Mouse (Mus musculus) monocyte, adult 5-6 weeks (primary cell): ENCODE results near the gene Gm21983. TPM values are rescaled to one million over a fixed set of nuclear protein-coding genes. Genes with fewer than 3 reads are reported as not detected.
A peak's percentile ranks its signal among the peaks of the same experiment; 100 is the strongest.

Experiments
- ATAC-seq: fragments of 153-309, 156-312 bp; replicated peaks from 2 replicates; pipeline ENCODE4 v1.8.0; 2017; ENCODE audit warnings: mild to moderate bottlenecking; ENCODE audit not compliant: low TSS enrichment, insufficient number of reproducible peaks, severe bottlenecking, poor library complexity, low FRiP score
- total RNA-seq: library from RNA; stranded (forward); fragments of 200-1000, 200-491, 200-594 nt; gene quantifications from 3 replicates; pipeline ENCODE4 v1.2.3, GENCODE M21; 2017

The Gm21983 gene
- total RNA-seq, 1 experiment from 2014 or later = not detected

DNA sequence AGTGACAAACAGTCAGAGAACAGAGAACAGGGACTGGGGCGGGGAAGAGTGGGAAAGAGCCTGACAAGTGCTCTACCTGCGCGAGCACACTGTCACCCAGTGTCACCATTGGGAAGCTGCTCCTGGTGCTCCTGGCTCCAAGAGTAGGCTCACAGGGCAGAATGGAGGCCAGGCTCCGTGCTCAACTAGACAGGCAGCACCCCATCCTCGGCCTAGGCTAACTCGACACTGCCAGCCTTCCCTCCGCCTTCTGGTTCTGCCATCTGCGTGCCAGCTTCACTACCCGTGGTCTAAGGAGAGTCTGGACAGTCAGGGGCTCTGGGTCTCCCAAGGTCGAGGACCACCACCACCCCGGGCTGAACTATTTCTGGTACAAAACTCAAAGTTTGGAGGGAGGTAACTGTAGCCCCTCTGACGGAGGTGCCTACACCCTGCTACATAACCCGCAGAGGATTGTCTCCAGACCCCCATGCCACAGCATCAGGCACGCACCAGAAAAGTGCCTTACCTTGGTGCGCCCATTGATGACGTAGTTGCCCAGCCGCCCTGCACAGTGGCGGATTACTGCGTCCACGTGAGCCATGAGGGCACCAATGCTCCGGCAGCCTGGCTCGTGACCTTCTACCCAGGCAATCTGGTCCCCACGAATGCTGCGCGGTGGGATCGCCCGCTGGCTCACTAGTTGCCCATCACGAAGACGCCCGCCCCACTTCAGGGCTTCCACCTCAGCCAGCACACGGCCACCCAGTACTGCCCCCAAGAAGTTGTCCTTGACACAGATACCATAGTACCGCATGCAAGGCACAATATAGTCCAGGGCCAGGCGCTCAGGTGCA is 16.6 kb downstream of the Gm21983 start:
- no peak for ATAC-seq

DNA sequence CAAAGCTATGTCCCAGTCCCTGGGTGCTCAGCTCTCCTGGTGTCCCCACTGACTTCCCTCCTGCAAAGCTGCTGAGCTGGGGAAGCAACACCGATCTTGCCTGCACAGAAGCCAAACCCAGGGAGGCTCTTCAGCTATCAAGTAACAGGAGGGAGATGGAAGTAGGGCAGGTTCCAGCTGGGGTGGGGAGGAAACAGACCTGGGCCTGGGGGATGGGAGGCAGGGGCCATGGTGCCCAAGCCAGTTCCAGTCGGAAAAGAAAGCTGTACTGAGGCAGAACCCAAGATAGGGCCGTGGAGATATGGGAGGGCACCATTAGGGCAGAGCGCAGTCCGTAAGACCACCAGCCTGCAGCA is 17.5 kb downstream of the Gm21983 start:
- no peak for ATAC-seq

DNA sequence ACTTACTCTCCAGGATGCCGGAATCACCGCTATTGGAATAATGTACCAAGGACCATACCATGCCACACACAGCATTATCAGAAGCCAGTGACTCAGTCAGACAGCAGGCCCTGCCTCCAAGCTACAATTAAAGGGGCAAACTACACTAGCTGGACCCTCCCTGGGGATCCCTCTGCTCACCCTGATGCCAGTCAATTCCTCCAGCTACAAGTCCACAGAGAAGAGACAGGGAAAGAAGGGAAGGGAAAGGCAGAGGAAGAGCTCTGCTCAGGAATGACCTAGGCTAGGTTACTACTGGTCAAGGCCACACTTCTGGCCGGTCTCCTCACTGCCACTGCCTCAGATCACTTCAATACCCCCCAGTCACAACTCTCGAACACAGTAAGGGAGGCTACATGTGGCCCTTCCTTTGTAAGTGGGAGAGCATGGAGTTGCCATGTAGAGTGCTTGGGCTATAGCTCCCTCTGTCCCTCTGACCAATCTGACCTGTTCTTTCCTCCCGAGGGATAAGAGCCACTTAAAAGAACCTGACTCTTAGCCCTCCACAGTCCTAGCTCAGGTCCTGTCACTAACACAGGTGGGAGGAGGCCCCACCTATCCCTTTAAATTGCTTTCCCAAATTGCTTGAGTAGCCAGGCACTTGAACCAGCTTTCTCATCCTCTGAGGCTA is 18.0 kb downstream of the Gm21983 start:
- no peak for ATAC-seq

DNA sequence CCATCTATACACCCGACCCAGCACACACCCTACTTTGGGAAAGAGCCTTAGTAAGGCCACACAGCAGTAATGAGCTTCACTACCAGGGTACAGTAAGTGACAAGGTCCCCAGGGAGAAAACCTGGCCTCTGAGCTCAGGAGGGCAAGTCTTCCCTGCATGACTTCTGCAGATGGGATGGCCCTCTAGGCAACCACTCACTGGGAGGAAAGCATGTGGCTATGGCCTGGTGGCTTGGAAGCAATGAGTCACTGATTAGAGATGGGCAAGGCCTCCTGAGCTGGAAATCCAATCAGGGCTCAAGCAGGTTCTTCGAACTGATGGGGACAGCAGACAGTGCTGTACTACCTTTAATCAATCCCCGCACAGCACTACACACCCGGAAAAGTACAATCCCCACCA is 19.1 kb downstream of the Gm21983 start:
- no peak for ATAC-seq

DNA sequence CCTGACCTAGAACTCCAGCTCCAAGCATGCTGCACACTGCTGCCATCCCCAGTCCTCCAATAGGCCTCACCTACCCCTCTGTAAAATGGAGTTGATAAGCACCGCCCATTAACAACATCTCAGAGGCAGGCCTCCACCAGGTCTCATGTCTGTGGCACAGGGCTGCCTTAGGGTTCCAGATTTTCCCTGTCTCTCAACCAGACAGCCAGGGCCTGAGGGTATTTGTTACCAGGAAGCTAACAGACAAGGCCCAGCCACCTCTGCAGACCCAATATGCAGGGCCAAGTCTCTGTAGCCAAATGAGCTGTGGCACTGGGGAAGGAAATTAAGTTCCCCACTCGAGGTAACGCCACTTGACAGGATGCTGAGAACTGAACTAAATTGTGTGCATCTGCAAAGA is 20.0 kb downstream of the Gm21983 start:
- no peak for ATAC-seq

DNA sequence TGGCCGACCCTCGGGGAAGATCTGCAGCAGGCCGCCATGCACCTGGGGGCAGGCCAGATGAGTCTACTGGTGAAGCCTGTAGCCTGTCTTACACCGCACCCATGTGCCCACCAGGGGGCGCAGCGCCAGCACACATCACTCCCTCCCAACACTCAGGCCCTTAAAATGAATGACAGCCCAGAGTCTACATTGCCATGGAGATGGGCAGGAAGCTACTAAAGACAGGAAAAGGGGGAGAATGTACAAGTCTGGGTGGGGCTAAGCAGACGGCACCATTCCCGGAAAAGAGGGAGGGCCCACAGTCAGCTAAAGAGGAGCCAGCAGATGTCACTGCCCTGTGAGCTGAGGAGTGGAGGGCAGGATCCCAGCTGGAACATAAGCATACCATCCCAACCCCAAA is 21.0 kb downstream of the Gm21983 start:
- ATAC-seq = peak; percentile 62

DNA sequence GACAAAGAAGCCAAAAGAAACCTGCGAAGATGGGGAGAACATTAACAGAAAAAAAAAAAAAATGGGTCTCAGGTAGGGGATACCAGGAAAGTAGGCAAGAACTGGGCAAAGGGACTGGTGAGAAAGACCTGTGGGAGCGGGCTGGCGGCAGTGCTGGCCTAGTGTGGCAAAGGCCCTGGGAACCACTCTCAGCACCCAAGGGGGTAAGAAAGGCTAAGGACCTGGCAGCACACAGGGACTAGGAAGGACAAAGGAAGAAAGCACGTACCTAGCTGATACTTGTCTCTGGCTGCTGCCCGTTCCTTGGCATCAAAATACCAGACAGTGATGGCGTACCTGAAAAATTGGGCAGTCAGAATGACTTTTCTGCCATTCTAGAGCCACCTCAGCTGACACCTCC is 21.6 kb downstream of the Gm21983 start:
- ATAC-seq = no peak

DNA sequence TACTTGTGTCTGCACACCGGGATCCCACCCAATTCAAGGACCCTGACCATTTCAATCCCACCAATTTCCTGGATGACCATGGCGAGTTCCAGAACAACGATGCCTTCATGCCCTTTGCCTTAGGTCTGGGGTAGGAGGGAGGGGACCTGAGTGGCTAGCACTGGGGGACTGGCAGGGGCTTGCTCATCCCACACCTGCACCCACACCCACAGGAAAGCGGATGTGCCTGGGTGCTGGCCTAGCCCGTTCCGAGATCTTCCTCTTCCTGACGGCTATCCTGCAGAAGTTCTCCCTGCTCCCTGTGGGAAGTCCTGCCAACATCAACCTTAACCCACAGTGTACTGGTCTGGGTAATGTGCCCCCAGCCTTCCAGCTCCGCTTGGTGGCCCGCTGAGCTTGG is 22.7 kb downstream of the Gm21983 start:
- no peak for ATAC-seq

DNA sequence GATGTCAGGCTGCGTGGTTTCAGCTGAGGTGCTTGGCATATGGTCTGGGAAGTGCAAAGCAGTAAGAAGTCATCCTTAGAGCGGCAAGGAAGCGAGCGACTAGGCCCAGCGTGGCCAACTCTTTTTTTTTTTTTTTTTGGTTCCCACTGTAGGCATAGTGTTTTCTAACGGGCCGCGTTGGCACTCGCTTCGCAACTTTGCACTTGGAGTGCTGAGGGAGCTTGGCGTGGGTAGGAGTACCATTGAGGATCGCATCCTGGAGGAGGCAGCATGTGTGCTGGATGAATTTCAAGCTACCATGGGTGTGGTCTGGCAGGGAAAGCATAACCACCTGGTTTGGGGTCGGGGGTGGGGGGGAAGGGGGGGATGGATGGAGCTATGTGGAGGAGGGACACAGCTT is 24.9 kb downstream of the Gm21983 start:
- no peak for ATAC-seq

DNA sequence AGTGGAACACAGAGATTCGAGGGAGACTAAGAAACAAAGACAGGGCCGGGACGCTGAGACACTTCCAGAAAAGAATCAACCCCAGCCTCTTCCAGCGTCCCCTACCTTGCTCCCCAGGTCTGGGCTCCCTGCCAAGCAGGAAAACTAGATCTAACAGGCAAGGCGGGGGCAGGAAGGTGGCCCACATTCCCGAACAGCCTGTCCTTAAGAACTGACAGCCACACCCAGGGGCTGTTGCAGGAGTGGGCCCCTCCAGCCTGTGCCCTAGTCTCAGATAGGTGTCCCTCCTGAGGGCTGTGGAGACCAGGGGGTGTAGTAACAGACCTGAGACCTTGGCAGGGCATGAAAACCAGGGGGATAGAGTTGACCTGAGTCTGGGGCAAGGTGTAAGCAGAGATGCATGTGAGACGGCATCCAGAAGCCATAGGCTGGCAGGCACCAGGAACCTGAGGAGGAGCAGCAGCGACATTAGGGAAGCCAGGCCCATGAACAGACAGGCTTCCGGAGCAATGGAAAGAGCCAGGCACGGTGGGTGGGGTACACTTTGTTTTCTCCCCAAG is 27.6 kb downstream of the Gm21983 start, which contains the start of gene Cyp2t4:
Gene Cyp2t4 (plus strand): TSS at position 510 of the 560 bp plus-strand sequence.
- no peak; the same call in 1 of the 2 replicates for ATAC-seq

DNA sequence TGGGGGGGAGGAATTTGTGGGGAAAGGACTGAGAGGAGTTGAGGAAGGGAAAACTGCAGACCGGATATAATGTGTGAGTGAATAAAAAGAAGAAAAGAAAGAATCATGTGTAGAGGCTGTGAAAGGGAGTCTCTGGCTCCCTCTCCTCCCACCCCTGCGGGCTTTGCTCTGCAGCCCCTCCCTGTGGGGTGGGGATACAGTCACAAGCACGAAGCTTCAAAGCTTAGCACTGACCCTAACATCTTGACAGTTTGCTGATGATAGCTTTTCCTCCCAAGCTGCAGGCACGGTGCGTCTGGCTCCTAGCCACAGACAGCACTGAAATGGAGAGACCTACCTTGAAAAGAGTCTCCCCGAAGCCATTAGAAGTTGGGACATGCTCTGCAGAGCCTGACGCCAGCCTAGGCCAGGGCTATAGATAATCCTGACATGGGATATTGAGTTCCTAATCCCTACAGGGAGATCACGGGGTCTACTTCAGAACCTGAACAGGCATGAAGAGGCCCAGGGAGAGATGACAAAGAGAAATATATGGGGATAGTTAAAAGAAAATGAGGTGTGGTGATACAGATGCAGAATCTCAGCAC is 44.4 kb downstream of the Gm21983 start:
- ATAC-seq = no peak

DNA sequence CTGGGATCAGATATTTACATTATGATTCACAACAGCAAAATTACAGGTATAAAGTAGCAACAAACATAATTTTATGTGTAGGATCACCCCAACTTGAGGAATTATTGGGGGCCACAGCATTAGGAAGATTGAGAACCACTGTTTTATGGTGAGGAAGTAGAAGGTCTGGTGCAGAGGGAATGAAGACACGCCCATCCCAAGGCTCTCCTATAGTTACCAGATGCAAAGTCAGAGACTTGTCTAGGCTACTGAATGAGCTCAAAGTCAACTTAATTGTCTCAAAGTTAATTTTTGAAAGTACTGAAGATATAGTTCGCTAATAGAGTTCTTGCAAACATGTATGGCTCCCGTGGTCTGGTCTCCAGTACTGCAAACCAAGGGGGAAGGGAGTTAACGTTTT is 47.1 kb downstream of the Gm21983 start:
- ATAC-seq = no peak

DNA sequence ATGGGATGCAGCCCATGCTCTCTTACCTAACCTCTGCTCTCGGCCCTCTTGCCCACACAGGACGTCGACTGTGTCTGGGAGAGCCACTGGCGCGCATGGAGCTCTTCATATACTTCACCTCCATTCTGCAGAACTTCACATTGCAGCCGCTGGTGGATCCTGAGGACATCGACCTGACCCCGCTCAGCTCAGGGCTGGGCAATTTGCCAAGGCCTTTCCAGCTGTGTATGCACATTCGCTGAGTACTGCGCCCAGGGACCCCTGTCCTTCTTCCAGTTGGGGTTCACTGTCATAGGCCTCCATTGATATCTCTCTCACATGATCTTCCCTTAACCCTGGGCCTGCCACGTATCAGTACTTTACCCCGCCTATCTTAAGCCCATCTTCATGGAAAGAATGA is 47.7 kb downstream of the Gm21983 start:
- no peak for ATAC-seq

DNA sequence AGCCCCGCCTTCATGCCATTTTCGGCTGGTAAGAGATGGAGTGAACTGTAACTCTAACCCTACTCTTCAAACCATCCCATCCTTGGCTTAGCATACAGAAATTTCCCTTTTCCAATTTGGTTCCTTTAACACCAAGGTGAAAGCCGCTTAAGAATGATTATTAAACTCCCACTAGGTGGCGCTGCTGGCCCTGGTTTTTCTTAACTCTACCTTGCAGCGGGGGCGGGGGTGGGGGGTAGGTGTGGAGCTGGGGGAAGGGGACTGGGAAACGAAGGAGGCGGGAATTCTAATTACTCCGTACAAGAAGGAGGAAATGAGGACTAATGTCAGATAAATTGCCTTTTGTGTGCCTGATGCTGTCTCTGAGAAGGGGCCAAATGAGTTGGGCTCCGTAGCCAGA is 48.3 kb downstream of the Gm21983 start:
- no peak for ATAC-seq

DNA sequence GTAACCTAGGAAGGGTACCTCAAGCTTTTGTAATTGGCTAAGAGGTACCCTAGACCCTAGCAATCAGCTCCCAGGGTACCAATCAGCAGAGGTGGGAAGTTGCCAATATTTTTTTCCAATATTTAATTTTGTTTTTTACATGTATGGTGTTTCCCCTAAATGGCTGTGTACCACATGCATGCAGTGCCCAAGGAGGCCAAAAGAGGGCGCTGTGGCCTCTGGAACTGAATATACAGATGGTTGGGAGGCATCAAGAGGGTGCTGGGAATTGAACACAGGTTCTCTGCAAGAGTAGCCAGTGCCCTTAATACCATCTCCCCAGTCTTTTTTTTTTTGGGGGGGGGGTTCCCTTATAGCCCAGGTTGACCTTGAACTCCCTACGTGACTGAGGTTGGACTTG is 49.5 kb downstream of the Gm21983 start:
- ATAC-seq = no peak

DNA sequence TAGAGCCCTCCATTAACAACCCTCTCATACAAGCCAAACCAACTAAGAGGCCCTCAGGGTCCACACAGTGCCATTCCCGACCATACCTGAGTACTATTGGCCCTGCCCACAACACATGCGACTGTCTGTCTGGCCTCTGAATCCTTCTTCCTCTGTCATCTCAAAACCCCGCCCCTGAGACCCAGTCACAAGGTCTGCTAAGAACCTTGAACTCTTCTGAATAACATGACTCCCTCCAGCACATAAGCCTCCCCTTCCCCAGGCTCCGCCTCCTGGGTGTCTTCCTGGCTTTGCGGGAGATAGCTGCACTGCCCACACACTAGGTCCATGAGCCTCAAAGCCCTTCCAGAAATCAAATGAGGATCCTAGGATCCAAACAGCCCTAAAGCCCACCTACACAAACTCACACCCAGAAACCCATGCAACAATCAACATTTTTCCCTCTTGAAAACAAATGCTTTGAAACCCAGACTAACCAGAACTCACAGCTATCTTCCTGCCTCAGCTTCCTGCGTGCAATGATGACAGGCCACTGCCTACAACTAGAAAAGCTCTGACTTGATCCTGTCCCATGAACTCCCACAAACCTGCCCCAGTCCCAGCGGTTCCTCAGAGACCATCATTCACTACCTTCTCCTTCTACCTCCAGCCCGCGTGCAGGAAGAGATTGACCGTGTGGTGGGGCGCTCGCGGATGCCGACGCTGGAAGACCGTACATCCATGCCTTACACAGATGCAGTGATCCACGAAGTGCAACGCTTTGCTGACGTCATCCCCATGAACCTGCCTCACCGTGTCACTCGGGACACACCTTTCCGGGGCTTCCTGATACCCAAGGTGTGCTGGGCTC is 50.1 kb downstream of the Gm21983 start:
- no peak for ATAC-seq

DNA sequence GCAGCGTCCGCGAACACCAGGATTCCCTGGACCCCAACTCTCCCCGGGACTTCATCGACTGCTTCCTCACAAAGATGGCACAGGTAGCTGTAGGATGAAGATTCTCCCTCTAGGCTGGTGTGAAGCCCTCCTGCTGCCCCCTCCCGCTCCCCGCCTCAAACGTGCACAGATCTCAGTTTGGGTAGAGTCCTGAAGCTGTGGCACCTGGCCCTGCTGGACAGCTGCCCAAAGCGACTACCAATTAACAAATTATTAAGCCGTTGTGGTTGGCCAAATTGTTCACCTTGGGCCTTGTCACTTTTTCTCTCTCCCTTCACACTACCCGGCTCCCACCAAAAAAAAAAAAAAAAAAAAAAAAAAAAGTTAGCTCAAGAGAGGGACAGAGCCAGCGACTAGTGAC is 51.1 kb downstream of the Gm21983 start:
- ATAC-seq = no peak

DNA sequence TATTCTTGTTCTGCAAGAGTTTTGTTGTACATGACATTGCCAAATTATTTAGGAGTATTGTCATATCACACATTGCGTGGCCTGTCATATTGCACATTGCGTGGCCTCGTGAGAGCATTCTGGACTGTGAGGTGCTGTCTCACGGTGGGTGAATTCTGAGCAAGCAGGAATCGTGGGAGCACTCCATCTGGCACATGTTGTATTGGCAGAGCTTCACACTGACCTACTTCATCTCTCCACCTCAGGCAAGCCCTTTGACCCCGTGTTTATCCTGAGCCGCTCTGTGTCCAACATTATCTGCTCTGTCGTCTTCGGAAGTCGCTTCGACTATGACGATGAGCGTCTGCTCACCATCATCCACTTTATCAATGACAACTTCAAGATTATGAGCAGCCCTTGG is 51.9 kb downstream of the Gm21983 start:
- ATAC-seq = no peak

DNA sequence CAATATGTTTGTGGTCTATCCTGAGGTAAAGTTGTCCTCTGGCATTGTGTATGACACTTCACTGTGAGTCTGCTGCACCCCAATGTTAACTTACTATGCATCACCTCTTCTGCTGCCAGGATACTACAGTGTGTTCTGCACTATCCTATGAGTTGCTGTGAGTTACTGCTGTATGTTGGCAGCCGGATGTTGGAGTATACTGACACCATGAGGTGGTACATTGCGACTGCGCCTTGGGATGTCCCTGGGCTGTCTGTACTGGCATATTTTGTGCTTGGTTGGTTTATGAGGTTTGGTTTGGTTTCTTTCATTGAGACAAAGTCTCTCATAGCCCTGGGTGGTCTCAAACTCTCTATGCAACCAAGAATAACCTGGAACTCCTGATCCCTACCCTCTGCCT is 52.7 kb downstream of the Gm21983 start:
- no peak for ATAC-seq
